Mouse (Mus musculus) frontal cortex, postnatal 10 days (tissue): Measurements from ENCODE around the gene Gm20532.

ENCODE experiments used
- DNase-seq, 2 experiments: peaks; one replicate each; pipeline ENCODE4 v3.0.0; 2022; ENCODE audit warnings: low spot score in 2 of 2, mixed read lengths in 1 of 2

Gene Gm20532

DNA sequence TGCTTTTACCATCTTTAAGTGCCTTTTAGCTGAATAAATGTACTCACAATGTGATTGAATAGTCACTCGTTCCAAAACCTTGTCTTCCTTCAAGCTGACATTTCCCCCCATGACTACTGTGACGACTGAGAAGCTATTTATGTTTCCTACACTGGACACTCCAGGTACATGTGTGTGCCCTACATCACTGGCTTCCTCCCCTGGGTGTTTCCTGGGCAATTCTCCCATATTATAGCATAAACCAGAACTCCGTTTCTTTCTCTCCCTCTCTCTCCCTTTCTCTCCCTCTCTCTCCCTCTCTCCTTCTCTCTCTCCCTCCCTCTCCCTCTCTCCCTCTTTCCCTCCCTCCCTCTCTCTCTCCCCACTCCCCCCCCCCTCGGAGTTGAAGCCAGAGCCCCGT, 12.6 kb upstream of the Gm20532 start:
- DNase-seq: no peak

GRCm38 (mm10) chr2:26574862-26575261, 11.6 kb upstream of the Gm20532 start:
- DNase-seq: no peak

GRCm38 (mm10) chr2:26575378-26575777, 11.1 kb upstream of the Gm20532 start:
- DNase-seq: no peak

DNA sequence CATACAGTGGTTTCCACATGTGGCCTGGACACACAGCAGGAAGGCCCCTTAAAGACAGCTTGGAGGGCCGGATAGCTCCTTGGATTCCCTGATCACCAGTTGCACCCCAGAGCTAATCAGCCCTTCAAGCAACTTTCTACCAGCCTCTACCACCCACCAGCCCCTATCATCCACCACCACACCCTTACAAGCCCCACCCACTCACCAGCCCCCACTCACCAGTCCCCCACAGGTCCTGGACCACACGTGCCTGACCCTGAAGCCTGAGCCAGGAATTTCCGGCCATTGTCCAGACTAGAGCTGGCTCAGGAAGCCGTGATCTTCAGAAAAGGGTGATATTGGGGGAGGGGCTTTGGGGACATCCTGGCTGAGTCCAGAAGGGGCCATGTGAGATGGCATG, 10.6 kb upstream of the Gm20532 start:
- no peak for DNase-seq

DNA sequence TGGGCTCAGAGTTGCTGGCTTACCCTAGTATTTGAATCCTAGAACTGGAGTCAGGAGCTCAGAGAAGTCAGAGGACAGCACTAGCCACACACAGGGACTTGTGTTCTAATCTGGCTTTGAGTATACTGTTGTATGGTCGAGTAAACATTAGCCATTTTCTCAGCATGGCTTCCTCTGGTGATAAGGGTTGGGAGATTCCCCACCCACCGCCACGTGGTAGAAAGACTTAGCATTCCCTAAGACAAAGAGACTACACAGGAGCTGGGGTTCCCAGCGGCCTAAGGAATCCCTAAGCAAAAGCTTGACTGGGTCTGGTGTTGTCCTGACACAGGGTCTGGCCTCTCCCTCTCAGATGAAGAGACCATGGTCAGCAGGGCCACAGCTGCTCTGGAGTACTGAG, 10.0 kb upstream of the Gm20532 start:
- DNase-seq: no peak

- DNase-seq: no peak
Measured at GRCm38 (mm10) chr2:26578369-26578768, 8.1 kb upstream of the Gm20532 start.

GRCm38 (mm10) chr2:26579714-26580113, 6.7 kb upstream of the Gm20532 start, which contains the start of gene Egfl7:
Egfl7 (plus strand) TSS chr2:26580014.
- DNase-seq: no peak

DNA sequence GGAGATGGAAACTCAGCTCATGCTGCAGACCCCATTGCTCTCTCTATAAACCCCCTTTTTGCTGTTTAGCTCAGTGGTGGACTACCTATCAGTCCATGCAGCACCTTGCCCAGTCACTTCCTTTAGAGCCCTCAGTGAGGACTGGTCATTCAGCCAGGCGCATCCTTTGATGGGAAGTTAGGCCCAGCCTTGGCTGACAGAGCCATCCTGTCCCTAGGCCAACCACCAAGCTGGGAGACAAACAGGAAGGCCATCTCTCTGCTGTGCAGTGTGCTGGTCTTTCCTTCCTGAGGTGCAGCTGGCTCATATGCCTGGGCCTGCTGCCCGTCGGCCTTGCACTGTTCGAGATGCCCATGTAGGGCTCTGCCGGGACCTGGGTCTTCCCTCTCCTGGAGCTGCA, 5.7 kb upstream of the Gm20532 start:
- no peak for DNase-seq

GRCm38 (mm10) chr2:26582203-26582602, 4.2 kb upstream of the Gm20532 start:
- DNase-seq: no peak

GRCm38 (mm10) chr2:26582741-26583140, 3.7 kb upstream of the Gm20532 start:
- DNase-seq: no peak

DNA sequence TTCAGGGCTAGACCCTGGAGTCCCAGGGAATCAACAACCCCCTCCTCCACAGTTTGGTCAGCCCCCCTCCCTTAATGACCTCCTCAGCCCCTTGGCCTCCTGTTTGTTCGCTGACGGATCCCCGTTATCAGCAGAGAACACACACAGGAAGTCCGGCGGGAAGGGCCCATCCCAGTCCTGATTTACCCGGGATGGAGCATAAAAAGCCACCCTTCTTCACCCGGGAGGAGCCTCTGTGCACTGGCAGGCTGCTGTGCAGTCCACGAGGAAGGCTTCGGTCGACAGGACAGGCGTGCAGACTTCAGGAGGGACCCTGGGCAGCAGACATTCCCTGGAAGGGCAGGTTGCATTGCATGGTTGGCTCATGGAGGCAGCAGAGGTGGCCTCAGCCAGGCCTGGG, 2.8 kb upstream of the Gm20532 start:
- no peak for DNase-seq

DNA sequence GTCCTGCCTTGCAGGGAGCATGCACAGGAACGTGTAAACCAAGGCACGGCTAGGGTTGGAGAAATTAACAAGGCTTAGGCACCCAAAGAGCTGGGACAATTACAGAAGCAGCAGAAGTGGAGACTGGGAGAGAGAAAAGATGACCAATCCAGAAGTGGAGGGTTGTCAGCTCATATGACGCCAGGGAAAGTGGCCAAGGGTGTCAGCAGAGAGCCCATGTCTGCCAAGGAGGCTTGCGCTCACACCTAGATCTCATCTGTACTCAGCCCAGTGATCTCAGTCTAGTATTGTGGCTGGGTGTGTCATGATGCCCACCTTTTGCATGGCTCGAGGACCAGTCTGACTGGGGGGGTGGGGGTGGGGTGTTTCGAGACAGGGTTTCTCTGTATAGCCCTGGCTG, 726 bp upstream of the Gm20532 start:
- DNase-seq: no peak

DNA sequence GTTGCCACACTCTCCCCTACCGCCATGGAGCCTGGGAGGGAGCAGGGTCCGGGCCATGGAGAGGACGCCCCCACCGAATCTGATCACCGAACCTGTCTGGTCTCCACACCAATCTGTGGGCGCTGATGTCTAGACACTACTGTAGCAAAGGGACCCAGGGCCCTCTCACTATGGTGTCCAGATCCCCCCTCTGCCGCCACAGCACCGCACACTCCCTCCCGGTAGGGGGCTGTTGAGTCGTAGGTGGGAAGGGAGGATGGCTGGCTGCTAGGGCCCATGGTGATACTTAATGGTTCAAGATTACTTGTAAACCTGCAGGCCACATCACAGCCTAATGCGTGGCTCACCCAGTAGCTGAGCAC, 586 bp downstream of the Gm20532 start:
- peak in 1 of 2 experiments; percentile 29 for DNase-seq

- no peak for DNase-seq
Measured at GRCm38 (mm10) chr2:26588573-26588972, 2.1 kb downstream of the Gm20532 start.

DNA sequence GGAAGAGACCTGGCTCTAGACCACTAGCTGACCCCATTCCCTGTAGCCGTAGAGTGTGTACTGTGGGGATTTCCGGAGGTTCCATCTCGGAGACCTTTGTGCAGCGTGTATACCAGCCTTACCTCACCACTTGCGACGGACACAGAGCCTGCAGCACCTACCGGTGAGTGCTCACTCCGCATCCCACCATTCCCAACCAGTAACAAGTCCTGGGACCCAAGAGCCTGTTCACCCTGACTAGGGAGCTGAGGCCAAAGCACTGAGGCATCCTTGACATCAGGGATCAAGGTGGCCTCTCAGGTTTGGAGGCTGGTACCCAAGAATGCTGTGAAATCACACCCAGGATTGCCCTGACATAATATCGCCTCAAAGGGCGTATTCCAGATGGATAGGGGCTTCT, 2.8 kb downstream of the Gm20532 start:
- no peak for DNase-seq

DNA sequence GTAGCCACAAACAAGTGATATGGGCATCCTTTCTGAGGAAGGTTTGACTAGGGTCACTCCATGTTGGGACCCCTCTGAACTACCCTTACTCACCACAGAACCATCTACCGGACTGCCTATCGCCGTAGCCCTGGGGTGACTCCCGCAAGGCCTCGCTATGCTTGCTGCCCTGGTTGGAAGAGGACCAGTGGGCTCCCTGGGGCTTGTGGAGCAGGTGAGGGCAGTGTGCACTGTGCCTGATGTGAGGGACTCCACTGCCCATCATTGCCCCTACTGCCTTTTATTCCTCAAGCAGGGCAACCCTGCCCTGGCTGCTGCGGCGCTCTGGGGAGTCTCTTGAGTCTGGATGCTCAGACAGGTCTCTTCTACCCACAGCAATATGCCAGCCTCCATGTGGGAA, 3.8 kb downstream of the Gm20532 start:
- DNase-seq: no peak

GRCm38 (mm10) chr2:26590962-26591361, 4.5 kb downstream of the Gm20532 start:
- DNase-seq: no peak

GRCm38 (mm10) chr2:26591416-26591815, 5.0 kb downstream of the Gm20532 start:
- no peak for DNase-seq

- no peak for DNase-seq
Measured at GRCm38 (mm10) chr2:26593211-26594021, 7.0 kb downstream of the Gm20532 start.

- DNase-seq: no peak
Measured at GRCm38 (mm10) chr2:26594022-26594346, 7.5 kb downstream of the Gm20532 start.

DNA sequence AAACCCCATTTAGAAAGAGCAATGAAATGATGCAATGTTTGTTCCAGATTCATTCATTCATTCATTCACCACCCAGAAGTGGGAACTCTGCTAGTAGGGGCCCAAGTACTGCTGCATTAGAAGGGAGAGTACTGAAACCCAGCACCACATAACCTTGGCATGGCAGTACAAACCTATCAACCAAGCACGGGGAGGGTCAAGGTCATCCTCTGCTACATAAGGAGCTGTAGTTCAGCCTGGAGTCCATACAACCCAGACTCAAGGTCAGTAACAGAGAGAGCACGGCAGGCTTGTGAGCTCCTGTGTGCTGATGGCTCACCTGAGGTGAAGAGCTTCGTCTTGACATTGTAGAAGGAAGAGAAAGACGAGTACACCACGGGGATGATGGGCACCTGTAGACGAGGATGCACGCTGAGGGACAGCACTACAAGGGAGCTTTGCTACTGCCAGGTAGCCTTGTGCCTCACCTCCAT, 8.1 kb downstream of the Gm20532 start:
- no peak for DNase-seq

DNA sequence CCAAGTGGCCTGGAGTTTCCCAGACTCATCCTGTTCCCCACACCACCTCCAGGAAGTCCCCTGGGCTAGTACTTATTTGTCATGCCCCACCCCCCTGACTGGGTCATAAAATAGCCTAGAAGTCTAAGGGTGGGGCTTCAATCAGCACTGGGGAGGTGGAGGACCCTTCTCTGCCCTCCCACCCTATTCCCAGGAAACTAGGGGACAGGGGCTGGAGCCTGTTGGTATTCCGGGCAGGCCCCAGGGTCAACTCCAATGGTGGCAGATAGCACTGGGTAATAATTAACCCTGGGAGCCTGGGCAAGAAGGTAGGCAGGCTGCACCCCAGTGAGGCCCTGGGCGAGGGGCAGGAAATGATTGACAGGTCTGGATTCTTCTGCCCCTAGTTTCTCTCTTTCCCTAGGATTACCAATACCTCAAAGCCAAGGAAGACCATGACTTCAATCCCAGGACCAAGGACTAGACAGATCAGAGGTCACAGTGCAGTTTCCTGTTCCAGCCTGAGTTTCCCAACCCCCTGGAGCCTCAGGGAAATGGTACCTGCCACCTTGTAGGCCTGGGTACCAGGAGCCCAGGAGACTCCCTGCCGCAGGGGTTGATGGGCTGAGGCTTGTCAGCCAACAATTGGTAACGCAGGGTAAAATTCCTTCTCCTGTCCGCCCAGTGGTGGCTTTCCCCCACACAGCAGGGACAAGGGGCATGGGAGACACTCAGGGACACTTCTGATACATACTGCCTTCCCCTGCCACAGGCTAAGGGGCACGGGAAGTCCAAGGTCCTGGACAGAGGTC, 8.7 kb downstream of the Gm20532 start:
- no peak for DNase-seq
